Mouse (Mus musculus) E14TG2a.4 (cell line): ENCODE measurements around the gene Pde4dip.

Source experiments
- H3K27me3 ChIP-seq: 2 replicates; pipeline ENCODE4 v1.6.1; 2014; ENCODE audit warnings: low read length, control low read depth; ENCODE audit not compliant: insufficient read depth
- H3K36me3 ChIP-seq: 2 replicates; pipeline ENCODE4 v1.6.1; 2014; ENCODE audit warnings: low read length, control low read depth; ENCODE audit not compliant: insufficient read depth
- H3K4me1 ChIP-seq: replicated peaks from 2 replicates; pipeline ENCODE4 v1.6.1; 2014; ENCODE audit warnings: low read depth, low read length, control low read depth
- H3K4me3 ChIP-seq: replicated peaks from 2 replicates; pipeline ENCODE4 v1.5.1; 2014; ENCODE audit warnings: mild to moderate bottlenecking, low read length
- H3K9me3 ChIP-seq: 2 replicates; pipeline ENCODE4 v1.6.1; 2014; ENCODE audit warnings: low read length, control low read depth
- CTCF ChIP-seq: conservative IDR thresholded peaks from 2 replicates; pipeline ENCODE4 v1.5.1; 2014; ENCODE audit warnings: low read length
- NANOG ChIP-seq: IDR thresholded peaks from 2 replicates; pipeline ENCODE4 v1.6.1; 2014; ENCODE audit warnings: borderline replicate concordance, low read length, mixed read lengths
- POU5F1 ChIP-seq: IDR thresholded peaks from 2 replicates; pipeline ENCODE4 v1.6.1; 2014; ENCODE audit warnings: low read length, borderline replicate concordance

Gene Pde4dip

DNA sequence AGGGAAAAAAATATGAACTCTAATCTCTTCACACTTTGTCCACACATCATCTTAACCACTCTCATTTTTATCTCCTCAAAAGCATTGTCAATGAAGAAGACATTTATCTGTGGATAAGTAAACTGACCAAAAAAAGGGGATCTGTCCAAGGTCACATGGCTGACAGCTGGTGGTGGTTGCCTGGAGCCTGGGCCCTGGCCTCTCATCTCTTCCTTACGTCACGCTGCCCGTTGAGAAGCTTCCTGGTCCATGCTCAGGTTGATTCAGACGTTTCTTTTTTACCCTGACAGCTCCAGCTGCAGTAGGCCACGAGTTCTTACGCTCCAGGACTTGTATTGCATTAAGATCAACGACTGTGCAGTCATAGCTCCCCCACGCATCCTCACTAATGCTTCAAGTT lies 222.4 kb downstream of the Pde4dip start:
- Histone ChIP-seq H3K27me3 (no peaks in the 10 kb centered on the region), H3K36me3 (peaks cover 98% of the 10 kb centered on the region), H3K9me3 (no peaks in the 10 kb centered on the region), H3K4me1 (no peaks in the 10 kb centered on the region), H3K4me3 (no peak overlapping the region)
- TF ChIP-seq NANOG = no peak
- no peak for TF ChIP-seq CTCF
- TF ChIP-seq POU5F1 = no peak

DNA sequence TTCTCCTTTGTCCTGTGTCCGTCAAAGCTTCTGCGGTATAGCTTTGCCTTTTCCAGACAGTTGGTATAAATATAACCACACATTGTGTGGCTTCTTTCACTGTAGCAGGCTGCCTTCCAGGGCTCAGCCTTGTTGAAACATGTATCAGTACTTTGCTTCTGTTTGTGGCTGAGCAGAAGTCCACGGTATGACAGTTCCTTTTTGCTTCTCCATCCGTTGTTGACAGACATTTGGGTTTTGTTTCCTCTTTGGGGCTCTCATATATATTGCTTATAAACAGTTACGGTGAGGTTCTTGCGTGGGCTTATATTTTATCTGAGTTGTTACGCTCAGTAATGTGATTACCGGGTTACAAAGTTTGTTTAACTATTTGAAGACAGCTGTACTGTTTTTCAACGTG lies 223.0 kb downstream of the Pde4dip start:
- peaks cover 93% of the 10 kb centered on the region for H3K36me3 ChIP-seq
- H3K4me1 ChIP-seq = no peaks in the 10 kb centered on the region
- H3K4me3 ChIP-seq = no peak overlapping the region
- H3K9me3 ChIP-seq = no peaks in the 10 kb centered on the region
- no peaks in the 10 kb centered on the region for H3K27me3 ChIP-seq
- TF ChIP-seq POU5F1 (no peak), CTCF (no peak), NANOG (no peak)

DNA sequence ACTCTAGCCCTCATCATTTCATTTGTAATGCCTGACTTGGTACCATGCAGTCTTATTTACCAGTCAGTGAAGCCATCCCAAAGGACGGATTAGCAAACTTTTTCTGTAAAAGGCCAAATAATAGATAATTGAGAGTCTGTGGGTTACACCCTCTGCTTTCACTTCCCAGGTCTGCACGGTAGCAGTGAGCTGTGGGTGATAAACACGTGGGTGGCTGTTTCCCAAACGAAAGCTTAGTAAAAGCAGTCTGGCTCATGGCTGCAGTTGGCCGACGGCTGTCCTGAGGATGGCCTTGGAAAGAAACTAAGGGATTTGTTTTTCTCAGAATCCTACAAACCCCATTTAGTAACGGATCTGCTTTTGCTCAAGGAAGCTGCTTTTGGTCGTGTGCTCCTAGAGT lies 227.3 kb downstream of the Pde4dip start:
- Histone ChIP-seq H3K27me3 (no peaks in the 10 kb centered on the region), H3K4me1 (peaks cover 18% of the 10 kb centered on the region), H3K36me3 (peaks cover 50% of the 10 kb centered on the region), H3K9me3 (no peaks in the 10 kb centered on the region), H3K4me3 (no peak overlapping the region)
- no peak for TF ChIP-seq CTCF
- TF ChIP-seq NANOG = no peak
- no peak for TF ChIP-seq POU5F1

DNA sequence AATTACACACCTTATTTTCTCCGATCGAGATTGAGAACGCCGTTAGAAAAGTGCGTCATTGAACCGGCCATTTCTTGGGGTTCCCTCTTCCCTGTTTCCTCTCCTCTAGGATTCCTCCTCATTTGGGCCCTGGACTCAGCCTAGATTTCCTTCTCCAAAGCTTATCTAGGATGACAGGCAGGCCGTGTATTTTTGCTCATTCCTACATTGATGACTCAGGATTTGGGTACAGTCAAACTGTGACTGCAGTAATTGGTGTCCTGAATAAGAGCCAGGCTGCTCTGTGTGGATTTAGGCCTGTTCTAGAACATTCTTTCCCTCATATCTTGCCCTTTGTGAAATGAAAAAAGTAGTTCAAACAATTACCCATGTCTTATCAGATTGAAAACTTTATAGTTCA lies 228.8 kb downstream of the Pde4dip start:
- H3K9me3 ChIP-seq = no peaks in the 10 kb centered on the region
- no peak for TF ChIP-seq CTCF
- no peak for TF ChIP-seq POU5F1
- no peak for TF ChIP-seq NANOG
- H3K4me3 ChIP-seq = no peak overlapping the region
- H3K36me3 ChIP-seq = peaks cover 38% of the 10 kb centered on the region
- H3K4me1 ChIP-seq = peaks cover 18% of the 10 kb centered on the region
- H3K27me3 ChIP-seq = no peaks in the 10 kb centered on the region

DNA sequence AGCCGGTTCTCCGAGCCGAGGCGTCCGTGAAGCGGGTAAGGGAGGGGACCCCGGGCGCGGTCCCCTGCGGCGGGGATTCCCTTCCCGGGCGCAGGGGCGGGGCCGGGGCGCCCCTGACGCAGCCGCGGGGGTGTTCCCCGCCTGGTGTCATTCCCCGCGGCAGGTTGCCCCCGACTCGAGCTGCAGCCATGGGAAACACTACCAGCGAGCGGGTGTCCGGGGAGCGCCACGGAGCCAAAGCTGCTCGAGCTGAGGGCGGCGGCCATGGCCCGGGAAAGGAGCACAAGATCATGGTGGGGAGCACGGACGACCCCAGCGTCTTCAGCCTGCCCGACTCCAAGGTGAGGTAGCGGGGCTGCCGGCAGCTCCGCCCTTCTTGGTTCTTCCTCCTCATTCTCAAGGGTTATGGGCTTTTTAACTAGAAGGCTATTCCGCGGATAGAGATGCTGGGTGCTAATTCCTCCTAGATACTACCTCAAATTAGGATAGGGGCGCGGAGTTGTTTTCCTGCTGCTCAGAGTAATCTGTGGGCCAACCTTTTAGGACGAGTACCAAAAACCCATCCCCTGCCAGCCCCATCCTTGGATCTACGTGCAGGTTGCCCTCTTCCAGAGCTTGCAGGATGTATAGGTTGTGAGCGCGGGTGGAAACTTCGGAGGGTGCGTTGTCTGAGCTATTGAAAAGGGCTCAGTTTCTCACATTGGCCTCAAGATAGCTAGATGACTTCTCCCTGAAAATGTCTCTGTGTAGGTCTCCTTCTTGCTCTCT lies 229.9 kb downstream of the Pde4dip start:
- Histone ChIP-seq H3K4me3 (peak overlapping the region; percentile 99), H3K9me3 (no peaks in the 10 kb centered on the region), H3K4me1 (peaks cover 18% of the 10 kb centered on the region), H3K36me3 (peaks cover 26% of the 10 kb centered on the region), H3K27me3 (no peaks in the 10 kb centered on the region)
- TF ChIP-seq CTCF (no peak), NANOG (no peak), POU5F1 (no peak)

DNA sequence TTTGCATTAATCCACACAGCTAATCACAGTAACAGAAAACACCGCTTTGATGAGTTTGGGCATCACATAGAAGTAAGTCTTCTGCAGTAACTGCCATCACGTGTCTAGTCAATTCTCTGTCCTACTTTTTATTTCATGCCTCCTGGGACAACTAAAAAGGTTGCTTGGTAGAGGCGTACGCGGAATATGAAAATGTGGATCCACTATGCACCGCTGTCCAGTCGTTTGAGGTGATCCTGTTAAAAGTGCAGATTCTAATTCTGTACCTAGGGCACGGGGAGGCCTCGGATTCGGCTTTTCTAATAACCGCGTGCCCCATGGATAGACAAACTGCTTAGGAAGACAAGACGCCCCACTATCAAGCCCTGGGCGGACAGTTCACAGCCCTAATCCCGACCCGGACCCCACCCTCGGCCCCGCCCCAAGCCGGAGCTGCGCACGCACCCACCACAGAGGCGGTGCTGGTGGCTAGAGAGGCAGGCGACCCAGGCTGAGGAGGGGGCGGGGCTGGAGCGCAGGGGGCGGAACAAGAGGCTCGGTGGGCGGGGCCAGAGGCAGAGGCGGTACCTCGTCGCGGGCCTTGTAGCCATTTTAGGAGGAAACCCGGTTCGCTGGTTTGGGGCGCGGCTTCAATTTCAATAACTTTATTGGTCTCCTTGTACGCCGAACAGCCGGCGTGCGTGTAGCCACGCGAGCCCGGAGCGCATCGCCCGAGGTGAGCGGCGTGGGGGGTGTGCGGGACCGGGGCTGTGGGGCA lies 230.7 kb downstream of the Pde4dip start, which contains the start of gene Prkab2:
Gene Prkab2, plus strand, starts transcription at position 539 of the 757 bp plus-strand sequence.
- TF ChIP-seq POU5F1 (no peak), NANOG (no peak), CTCF (no peak)
- peaks cover 18% of the 10 kb centered on the region for H3K4me1 ChIP-seq

DNA sequence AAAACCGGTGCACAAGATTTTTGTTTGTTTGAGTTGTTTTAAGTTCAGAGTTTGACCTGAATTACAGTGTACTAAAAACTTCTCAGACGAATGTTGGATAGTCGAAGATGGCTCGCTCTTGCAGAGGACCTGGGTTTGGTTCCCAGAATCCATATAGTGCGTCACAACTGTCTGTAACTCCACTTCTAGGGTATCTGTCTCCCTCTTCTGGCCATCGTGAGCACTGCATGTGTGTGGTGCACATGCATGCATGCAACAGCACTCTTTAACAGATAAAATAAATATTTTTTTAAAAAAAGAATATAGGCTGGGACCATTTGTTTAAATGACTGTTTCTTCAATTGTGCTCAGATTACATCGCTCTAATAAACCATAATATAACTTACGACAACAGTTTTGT lies 233.6 kb downstream of the Pde4dip start:
- no peak overlapping the region for H3K4me3 ChIP-seq
- H3K36me3 ChIP-seq = no peaks in the 10 kb centered on the region
- H3K4me1 ChIP-seq = peaks cover 18% of the 10 kb centered on the region
- no peak for TF ChIP-seq NANOG
- no peak for TF ChIP-seq POU5F1
- TF ChIP-seq CTCF = peak; percentile 90
- H3K27me3 ChIP-seq = no peaks in the 10 kb centered on the region
- no peaks in the 10 kb centered on the region for H3K9me3 ChIP-seq

More for the DNA sequence above, 230.7 kb downstream of the Pde4dip start, which contains the start of gene Prkab2:
- peaks cover 19% of the 10 kb centered on the region for H3K36me3 ChIP-seq
- H3K4me3 ChIP-seq = peak within 1 kb of the TSS; percentile 99
- H3K9me3 ChIP-seq = no peaks in the 10 kb centered on the region
- H3K27me3 ChIP-seq = no peaks in the 10 kb centered on the region

DNA sequence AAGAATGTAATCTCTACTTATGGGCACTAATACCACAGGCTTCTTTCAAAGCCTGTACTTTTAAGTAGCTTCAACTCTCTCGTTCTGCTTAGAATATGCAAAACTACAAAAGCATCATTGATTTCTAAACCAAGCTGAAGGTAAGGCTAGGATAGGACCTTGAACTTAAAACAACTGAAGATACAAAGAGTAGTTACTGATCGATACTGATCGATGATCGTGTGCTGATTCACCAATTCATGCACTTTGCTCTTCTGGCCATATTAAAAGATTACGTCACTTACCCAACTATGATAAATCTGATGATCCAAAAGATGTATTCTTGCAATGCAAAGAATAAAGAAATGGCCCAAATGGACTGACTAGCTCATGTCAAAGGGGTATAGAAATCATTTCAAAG lies 234.7 kb downstream of the Pde4dip start:
- Histone ChIP-seq H3K27me3 (no peaks in the 10 kb centered on the region), H3K4me1 (peaks cover 8% of the 10 kb centered on the region), H3K9me3 (no peaks in the 10 kb centered on the region), H3K4me3 (no peak overlapping the region), H3K36me3 (no peaks in the 10 kb centered on the region)
- no peak for TF ChIP-seq POU5F1
- no peak for TF ChIP-seq CTCF
- TF ChIP-seq NANOG = no peak
